Mouse (Mus musculus) lung, adult 18-20 months (tissue): ENCODE results near the gene Polrmt.
"Not testable (repeated sequence)": the region's sequence is repeated elsewhere in the genome, so short reads cannot be mapped to it uniquely, and the experiment has no call there.

Source experiments
- DNase-seq, 2 experiments: peaks; one replicate each; pipeline ENCODE4 v3.0.0; 2022; ENCODE audit warnings: mixed read lengths in 2 of 2

The Polrmt gene

GRCm38 (mm10) chr10:79706406-79707094 lies 39.8 kb downstream of the Polrmt start:
- no peak for DNase-seq

- no peak for DNase-seq
These were observed 40.4 kb downstream of the Polrmt start for GRCm38 (mm10) chr10:79705951-79706350.

- no peak for DNase-seq
These were observed 41.4 kb downstream of the Polrmt start for GRCm38 (mm10) chr10:79704970-79705360.

GRCm38 (mm10) chr10:79704065-79704969 lies 42.1 kb downstream of the Polrmt start, which contains the start of gene Bsg:
Gene Bsg (plus strand): TSS chr10:79704491.
- peak; percentile 98 to 99 for DNase-seq

- DNase-seq, result no peak
These were observed 42.8 kb downstream of the Polrmt start for GRCm38 (mm10) chr10:79703541-79703940.

GRCm38 (mm10) chr10:79702970-79703369 lies 43.4 kb downstream of the Polrmt start:
- DNase-seq, result not testable (repeated sequence)

- DNase-seq, result peak; percentile 90 to 93
These were observed 44.8 kb downstream of the Polrmt start for GRCm38 (mm10) chr10:79701443-79702129.

GRCm38 (mm10) chr10:79700676-79701075 lies 45.7 kb downstream of the Polrmt start:
- no peak for DNase-seq

- DNase-seq, result no peak
These were observed 47.9 kb downstream of the Polrmt start for GRCm38 (mm10) chr10:79698459-79698858.

- no peak for DNase-seq
These were observed 48.5 kb downstream of the Polrmt start for GRCm38 (mm10) chr10:79697916-79698315.

GRCm38 (mm10) chr10:79696129-79696651 lies 50.2 kb downstream of the Polrmt start:
- peak; percentile 56 to 58 for DNase-seq

GRCm38 (mm10) chr10:79695231-79696128 lies 50.9 kb downstream of the Polrmt start:
- peak; percentile 80 to 83 for DNase-seq

- no peak for DNase-seq
These were observed 52.1 kb downstream of the Polrmt start for GRCm38 (mm10) chr10:79694379-79694655.

GRCm38 (mm10) chr10:79693580-79694378 lies 52.6 kb downstream of the Polrmt start:
- DNase-seq, result no peak

- DNase-seq, result no peak
These were observed 54.3 kb downstream of the Polrmt start for GRCm38 (mm10) chr10:79691986-79692548.

GRCm38 (mm10) chr10:79689178-79689577 lies 57.2 kb downstream of the Polrmt start:
- no peak for DNase-seq

- DNase-seq, result no peak
These were observed 57.7 kb downstream of the Polrmt start, which contains the start of gene Gzmm for GRCm38 (mm10) chr10:79688720-79689119. Gene Gzmm (plus strand): TSS chr10:79689020.

- DNase-seq, result no peak
These were observed 58.9 kb downstream of the Polrmt start for GRCm38 (mm10) chr10:79687513-79687912.

- no peak for DNase-seq
These were observed 59.7 kb downstream of the Polrmt start for GRCm38 (mm10) chr10:79686691-79687090.

GRCm38 (mm10) chr10:79686219-79686618 lies 60.2 kb downstream of the Polrmt start:
- DNase-seq, result no peak
